Mouse (Mus musculus): Measurements from ENCODE around the gene Ifitm5.

Gene Ifitm5

GRCm38 (mm10) chr7:140939669-140940171 lies 10.4 kb downstream of the Ifitm5 start:
- peak; percentile 74 for DNase-seq

- DNase-seq = no peak
Measured at GRCm38 (mm10) chr7:140938896-140939295, 11.2 kb downstream of the Ifitm5 start.

- DNase-seq = no peak
Measured at GRCm38 (mm10) chr7:140938436-140938835, 11.7 kb downstream of the Ifitm5 start.

GRCm38 (mm10) chr7:140927181-140927580 lies 22.9 kb downstream of the Ifitm5 start:
- DNase-seq = no peak

GRCm38 (mm10) chr7:140923070-140923775 lies 26.9 kb downstream of the Ifitm5 start:
- DNase-seq = peak; percentile 41

- DNase-seq = peak; percentile 64
Measured at GRCm38 (mm10) chr7:140922398-140923069, 27.6 kb downstream of the Ifitm5 start.

GRCm38 (mm10) chr7:140921225-140921975 lies 28.7 kb downstream of the Ifitm5 start:
- DNase-seq = no peak

GRCm38 (mm10) chr7:140920418-140921029 lies 29.6 kb downstream of the Ifitm5 start, which contains the start of gene Nlrp6:
Gene Nlrp6 (plus strand): TSS chr7:140920902.
- DNase-seq = no peak

- no peak for DNase-seq
Measured at GRCm38 (mm10) chr7:140919911-140920310, 30.2 kb downstream of the Ifitm5 start.

GRCm38 (mm10) chr7:140914031-140914690 lies 35.9 kb downstream of the Ifitm5 start:
- no peak for DNase-seq

- no peak for DNase-seq
Measured at GRCm38 (mm10) chr7:140912846-140913482, 37.1 kb downstream of the Ifitm5 start.

GRCm38 (mm10) chr7:140912293-140912692 lies 37.8 kb downstream of the Ifitm5 start:
- DNase-seq = no peak

- peak; percentile 90 for DNase-seq
Measured at GRCm38 (mm10) chr7:140908634-140909107, 41.4 kb downstream of the Ifitm5 start.

GRCm38 (mm10) chr7:140908181-140908580 lies 41.9 kb downstream of the Ifitm5 start:
- DNase-seq = no peak

GRCm38 (mm10) chr7:140907697-140908096 lies 42.4 kb downstream of the Ifitm5 start:
- DNase-seq = no peak

GRCm38 (mm10) chr7:140907131-140907530 lies 43.0 kb downstream of the Ifitm5 start:
- no peak for DNase-seq

- no peak for DNase-seq
Measured at GRCm38 (mm10) chr7:140905642-140906081, 44.4 kb downstream of the Ifitm5 start.

- DNase-seq = peak; percentile 77
Measured at GRCm38 (mm10) chr7:140903212-140903611, 46.9 kb downstream of the Ifitm5 start.

GRCm38 (mm10) chr7:140902036-140902875 lies 47.8 kb downstream of the Ifitm5 start:
- DNase-seq = no peak

- no peak for DNase-seq
Measured at GRCm38 (mm10) chr7:140900220-140900619, 49.9 kb downstream of the Ifitm5 start, which contains the start of gene Cox8b. Gene Cox8b (minus strand): TSS chr7:140900446.

GRCm38 (mm10) chr7:140899121-140899520 lies 51.0 kb downstream of the Ifitm5 start:
- DNase-seq = no peak

All from embryo, embryonic 11 days (tissue).